Mouse (Mus musculus) adrenal gland, postnatal 10 days (tissue): Measurements from ENCODE around the gene Prokr1. TPM values are rescaled to one million over a fixed set of nuclear protein-coding genes. Genes with fewer than 3 reads are reported as not detected.
"Not testable (repeated sequence)": the region's sequence is repeated elsewhere in the genome, so short reads cannot be mapped to it uniquely, and the experiment has no call there.

Source experiments
- DNase-seq: peaks from one replicate; pipeline ENCODE4 v3.0.0; 2021; ENCODE audit warnings: mixed read lengths
- long read RNA-seq, 2 experiments: library from polyadenylated mRNA; stranded (forward); transcript quantifications; one replicate each; pipeline ENCODE4 v2.0.0; 2021
- total RNA-seq, 2 experiments: library from RNA; stranded (reverse); gene quantifications; 2 replicates each; pipeline ENCODE4 v1.2.3; 2021

Gene Prokr1
- 1 to 10 TPM in 1 of 2 experiments, under 1 TPM in 1; 0.57 to 1.3 TPM for total RNA-seq
- long read RNA-seq, experiment 1 = 0 reads
- long read RNA-seq, experiment 2, full-length matches to known transcripts = 1 of 1 reads
- long read RNA-seq, experiment 2, partial matches to known transcripts = 0 of 1 reads
- long read RNA-seq, experiment 2, other reads (novel, unspliced or antisense) = 0 of 1 reads

GRCm38 (mm10) chr6:87590394-87591281, at the start of gene Prokr1:
TSS of gene Prokr1 (minus strand) at chr6:87590743.
- DNase-seq = peak; percentile 81

DNA sequence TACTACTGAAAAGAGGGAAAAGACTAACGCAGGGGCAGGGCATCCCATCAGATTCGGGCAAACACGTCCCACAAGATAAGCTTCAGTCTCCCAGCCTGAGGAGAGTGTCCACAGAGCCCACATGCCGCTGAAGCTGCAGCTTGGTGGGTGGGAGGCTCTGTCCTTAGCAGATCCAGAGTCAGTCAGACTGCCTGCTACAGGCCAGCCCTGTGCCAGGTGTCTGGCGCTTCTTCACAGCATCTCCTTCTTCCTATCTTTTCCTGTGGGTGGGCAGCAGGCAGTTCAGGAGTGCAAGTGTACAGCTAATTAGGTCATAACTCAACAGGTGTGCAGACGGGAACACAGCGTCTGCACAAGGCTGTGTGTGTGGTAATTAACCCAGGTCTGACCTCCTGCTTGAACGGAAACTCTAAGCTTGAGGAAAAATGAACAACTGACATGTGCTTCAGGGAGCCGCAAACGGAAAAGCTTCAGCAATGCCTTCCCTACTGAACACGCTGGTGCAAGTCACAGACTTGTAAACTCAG, 47.7 kb upstream of the Prokr1 start:
- DNase-seq = no peak

DNA sequence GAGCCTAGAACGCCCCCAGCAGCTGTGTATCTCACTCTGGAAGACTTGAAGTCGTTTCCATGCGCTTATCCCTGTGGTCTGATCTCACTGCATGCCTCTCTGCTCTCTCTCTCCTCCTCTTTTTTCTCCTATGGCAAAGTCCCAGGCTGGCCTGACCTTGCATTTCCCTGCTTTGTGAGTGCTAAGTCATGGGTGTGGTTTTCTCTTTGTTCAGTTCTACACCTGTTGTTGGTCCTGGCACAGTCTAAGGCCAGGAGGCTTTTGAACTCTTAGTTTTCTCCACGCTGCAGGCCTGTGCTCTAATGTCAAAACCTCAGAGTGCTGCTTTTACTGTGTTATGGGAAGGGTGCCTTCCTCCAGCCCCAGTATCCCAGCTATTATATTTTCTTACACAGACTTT, 41.6 kb upstream of the Prokr1 start:
- no peak for DNase-seq

- DNase-seq = not testable (repeated sequence)
Measured at GRCm38 (mm10) chr6:87628936-87629335, 38.4 kb upstream of the Prokr1 start.

DNA sequence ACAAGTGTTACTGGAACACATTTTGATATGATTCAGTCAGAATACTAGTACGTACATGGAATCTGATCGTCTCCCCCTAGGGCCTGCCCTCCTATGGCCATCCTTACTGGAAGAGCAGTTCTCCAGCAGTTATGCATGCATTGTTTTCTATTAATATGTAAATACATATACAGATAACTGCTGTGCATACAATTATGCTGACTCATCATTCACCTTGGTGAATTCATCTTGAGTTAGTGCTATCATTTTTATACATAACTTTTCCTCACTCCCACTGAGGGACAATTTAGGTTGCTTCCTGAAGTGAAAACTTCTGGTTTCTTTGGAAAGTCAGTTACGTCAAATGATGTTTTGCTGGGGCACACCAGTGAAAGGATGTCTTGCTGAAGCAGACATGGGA, 32.6 kb upstream of the Prokr1 start:
- no peak for DNase-seq

- DNase-seq = peak; percentile 72
Measured at GRCm38 (mm10) chr6:87621281-87621680, 30.7 kb upstream of the Prokr1 start.

DNA sequence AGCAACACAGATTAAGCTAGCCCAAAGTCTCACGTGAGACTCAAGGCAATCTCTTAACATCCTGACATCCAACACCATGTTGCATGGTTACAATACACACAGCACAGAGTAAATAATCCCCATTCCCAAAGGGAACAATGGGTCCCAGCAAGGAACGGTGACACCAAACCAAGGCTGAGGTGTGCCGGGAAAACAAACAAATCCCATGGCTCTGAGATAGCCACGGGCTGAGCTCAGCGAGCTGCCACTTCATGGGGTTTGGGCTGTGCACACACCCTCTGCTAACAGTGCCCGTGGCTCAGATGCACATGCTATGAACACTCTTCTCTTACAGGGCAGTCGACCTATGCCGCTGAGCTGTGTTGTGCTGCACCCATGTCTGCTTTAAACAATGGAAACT, 27.5 kb upstream of the Prokr1 start:
- no peak for DNase-seq

- DNase-seq = no peak
Measured at GRCm38 (mm10) chr6:87615696-87616083, 25.1 kb upstream of the Prokr1 start.

- peak; percentile 81 for DNase-seq
Measured at GRCm38 (mm10) chr6:87614794-87615695, 24.5 kb upstream of the Prokr1 start.

DNA sequence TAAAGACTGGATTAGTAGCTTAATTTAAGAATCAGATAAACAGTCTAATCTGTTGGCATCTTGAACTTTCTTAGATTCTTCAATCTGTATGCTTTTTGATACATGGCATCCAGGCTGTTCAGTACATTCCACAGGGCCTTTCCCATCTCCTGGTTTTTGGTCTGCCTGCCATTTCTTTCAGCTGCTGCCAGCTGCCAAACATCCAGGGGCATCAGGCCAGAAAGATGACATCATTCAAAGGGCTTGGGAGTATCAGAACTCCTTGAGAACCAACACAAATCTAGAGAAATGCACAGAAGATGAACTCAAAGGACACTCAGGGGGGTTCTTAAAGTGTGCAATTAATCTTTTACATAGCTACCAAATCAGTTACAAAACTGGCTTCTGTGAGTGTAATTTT, 9.3 kb upstream of the Prokr1 start:
- DNase-seq = peak; percentile 81

GRCm38 (mm10) chr6:87597116-87597833, 6.7 kb upstream of the Prokr1 start:
- DNase-seq = peak; percentile 11

DNA sequence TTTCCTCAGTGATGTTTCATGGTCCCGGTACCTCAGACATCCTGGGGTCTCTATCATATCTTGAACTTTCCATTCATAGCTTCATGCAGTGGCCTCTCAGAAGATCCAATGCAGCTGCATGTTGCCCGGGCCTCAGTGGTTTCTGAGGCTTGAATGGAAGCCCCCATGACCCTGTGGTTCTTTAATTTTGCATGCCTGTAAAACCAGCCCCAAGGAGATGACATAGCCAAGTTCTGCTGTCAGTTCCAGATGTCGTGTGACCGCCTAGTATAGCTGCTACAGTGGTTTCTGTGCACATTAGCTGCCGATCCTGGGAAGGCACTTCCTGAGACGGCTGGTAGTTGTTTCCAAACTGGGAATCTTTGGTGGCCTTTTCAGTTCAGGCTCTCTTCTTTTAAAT, 3.6 kb upstream of the Prokr1 start:
- no peak for DNase-seq

GRCm38 (mm10) chr6:87589718-87590393, 687 bp downstream of the Prokr1 start:
- DNase-seq = no peak

- no peak for DNase-seq
Measured at GRCm38 (mm10) chr6:87583991-87584390, 6.6 kb downstream of the Prokr1 start.

DNA sequence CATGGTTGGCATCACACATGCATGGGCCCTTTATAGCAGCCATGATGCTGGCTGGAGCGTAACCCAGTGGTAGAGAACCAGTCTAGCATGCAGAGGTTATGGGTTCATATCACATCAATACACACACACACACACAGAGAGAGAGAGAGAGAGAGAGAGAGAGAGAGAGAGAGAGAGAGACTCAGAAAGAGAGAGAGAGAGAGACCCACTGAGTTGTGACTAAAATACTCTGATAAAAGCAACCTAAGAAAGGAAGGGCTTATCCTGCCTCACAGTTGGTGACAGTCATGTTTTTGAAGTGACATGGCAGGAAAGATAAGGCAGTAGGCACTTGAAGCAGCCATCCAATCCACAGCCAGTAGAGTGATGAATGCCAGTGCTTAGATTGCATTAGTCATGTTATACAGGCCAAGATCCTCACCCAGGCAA, 7.3 kb downstream of the Prokr1 start:
- DNase-seq = no peak

DNA sequence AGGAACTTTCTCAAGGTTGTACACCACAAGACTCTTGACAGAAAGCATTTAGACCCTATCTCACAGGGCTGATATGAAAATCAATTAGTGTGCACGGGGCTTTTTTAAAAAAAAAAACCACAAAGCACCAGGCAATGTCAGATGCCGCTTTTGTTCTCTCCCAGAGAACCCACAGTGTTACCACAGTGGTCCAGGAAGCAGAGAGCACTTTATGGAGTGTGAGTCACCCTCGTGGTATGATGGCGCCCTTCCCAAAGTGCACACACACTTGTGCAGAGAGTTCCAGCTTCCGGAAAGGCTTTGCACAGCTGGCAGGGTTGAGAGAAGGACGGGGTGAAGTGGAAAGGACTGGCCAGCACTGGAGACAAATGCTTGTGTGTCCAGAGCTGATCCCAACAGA, 8.1 kb downstream of the Prokr1 start:
- peak; percentile 19 for DNase-seq

DNA sequence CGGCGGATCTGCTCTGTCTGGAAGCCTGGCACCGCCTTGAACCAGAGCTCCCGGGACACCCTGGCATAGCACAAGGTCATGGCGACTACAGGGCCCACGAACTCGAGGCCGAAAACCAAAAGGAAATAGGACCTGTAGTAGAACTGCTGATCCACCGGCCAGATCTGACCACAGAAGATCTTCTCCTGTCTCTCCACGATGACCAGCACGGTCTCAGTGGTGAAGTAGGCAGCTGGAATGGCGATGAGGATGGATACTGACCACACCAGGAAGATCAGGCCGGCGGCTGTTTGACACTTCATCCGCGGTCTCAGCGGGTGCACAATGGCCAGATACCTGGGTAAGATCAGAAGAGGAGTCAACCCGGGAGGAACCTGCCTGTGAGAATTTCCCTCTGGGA, 9.0 kb downstream of the Prokr1 start:
- DNase-seq = no peak

GRCm38 (mm10) chr6:87581071-87581470, 9.5 kb downstream of the Prokr1 start:
- no peak for DNase-seq

DNA sequence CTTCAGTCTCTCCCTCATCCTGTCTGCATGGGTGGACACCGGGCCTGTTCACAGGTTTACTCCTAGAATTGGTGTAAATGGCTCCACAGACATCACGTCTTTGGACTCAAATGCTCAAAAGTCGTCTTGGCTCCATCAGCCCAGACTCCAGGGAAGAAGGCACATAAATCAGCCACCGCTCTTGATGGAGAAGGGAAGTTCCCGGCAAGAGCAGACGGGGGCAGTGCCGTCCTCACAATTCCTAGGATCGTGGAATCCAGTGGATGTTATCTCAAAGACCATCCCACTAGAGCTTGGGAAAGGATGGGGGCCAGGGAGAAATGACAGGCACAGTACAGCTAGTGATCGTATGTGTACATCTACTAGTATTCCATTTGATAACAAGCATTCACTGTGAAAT, 12.3 kb downstream of the Prokr1 start:
- peak; percentile 16 for DNase-seq

GRCm38 (mm10) chr6:87576648-87577330, 13.8 kb downstream of the Prokr1 start:
- no peak for DNase-seq

- DNase-seq = not testable (repeated sequence)
Measured at GRCm38 (mm10) chr6:87571863-87572262, 18.7 kb downstream of the Prokr1 start.
